Mouse (Mus musculus) spleen, adult 2 months (tissue): ENCODE data around the gene Farp1.

Experiments used
- CTCF ChIP-seq: fragments of 200-500 bp; IDR thresholded peaks from 2 replicates; pipeline ENCODE4 v1.5.1; 2011; ENCODE audit warnings: mild to moderate bottlenecking, inconsistent platforms; ENCODE audit not compliant: insufficient read depth, insufficient read length, insufficient replicate concordance; ENCODE audit errors: extremely low read depth
- POLR2A ChIP-seq: fragments of 200-500 bp; IDR thresholded peaks from 2 replicates; pipeline ENCODE4 v1.6.1; 2011; ENCODE audit warnings: low read depth, low read length, inconsistent platforms

DNA sequence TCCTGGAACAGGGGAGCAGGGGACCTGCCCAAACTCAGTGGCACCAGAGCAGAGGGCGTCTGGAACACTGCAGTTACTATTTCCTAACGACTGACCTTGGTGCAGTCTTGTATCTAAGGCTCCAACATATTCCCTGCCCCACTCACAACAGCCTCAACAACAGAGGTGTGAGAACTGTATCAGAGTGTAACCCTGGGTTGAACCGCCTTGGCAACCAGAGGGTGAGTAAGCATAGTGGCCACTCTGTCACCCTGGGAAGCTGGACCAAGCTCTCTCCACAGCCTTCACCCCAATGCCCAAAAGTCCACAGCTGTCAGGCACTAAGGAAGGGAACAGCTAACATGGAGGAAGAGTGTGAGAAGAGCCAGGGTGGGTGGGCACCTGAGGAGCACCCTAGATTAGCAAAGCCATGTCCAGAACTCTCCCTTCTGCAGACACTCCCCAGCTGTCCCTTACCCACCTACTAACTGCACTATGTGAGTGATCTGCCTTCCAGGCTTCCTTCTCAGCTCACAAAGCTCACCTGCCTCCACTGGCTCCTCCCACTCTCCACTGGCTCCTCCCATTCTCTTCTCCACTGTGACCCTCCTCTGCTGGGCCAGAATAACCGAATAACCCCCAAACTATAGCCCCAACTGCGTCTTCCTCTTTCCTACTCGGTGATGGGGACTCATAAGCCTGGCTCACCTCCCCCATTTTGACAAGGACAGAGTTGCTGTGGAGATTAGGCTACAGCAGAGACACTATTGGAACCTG is 275.5 kb downstream of the Farp1 start:
- TF ChIP-seq CTCF (no peak), POLR2A (no peak)
